Mouse (Mus musculus): ENCODE data around the gene Prkar1a. TPM values are rescaled to one million over a fixed set of nuclear protein-coding genes. Genes with fewer than 3 reads are reported as not detected.

The Prkar1a gene
- polyA plus RNA-seq, 1 experiment from 2014 or later: 256 TPM

GRCm38 (mm10) chr11:109629021-109629521, 20.1 kb upstream of the Prkar1a start:
- H3K4me2 ChIP-seq (ENCODE audit: low read depth, low read length): no peak overlapping the region
- no peak overlapping the region for H3K9ac ChIP-seq (ENCODE audit: low read depth, low read length)
- ATAC-seq: no peak
- no peaks in the 10 kb centered on the region for H3K9me3 ChIP-seq (ENCODE audit: control insufficient read depth, low read length)
- H3K4me1 ChIP-seq (ENCODE audit: control insufficient read depth, insufficient read depth, low read length): no peaks in the 10 kb centered on the region
- H3K27ac ChIP-seq (ENCODE audit: low read length): no peak overlapping the region
- H3K36me3 ChIP-seq (ENCODE audit: control insufficient read depth, insufficient read depth, low read length): no peaks in the 10 kb centered on the region
- WGBS: 52% methylated on average over 10 of the region's 10 CpGs
- H3K27me3 ChIP-seq (replicated peaks; ENCODE audit: control insufficient read depth, insufficient read depth, low read length): no peaks in the 10 kb centered on the region
- no peak overlapping the region for H3K4me3 ChIP-seq (ENCODE audit: low read length)

GRCm38 (mm10) chr11:109634928-109635327, 14.3 kb upstream of the Prkar1a start:
- H3K27me3 ChIP-seq (replicated peaks; ENCODE audit: control insufficient read depth, insufficient read depth, low read length): no peaks in the 10 kb centered on the region
- WGBS: 72% methylated on average over 9 of the region's 9 CpGs
- no peak overlapping the region for H3K4me3 ChIP-seq (ENCODE audit: low read length)

GRCm38 (mm10) chr11:109635871-109636395, 13.3 kb upstream of the Prkar1a start:
- H3K4me1 ChIP-seq (ENCODE audit: control insufficient read depth, insufficient read depth, low read length): no peaks in the 10 kb centered on the region
- H3K4me3 ChIP-seq (ENCODE audit: low read length): no peak overlapping the region
- ATAC-seq: no peak
- WGBS: 44% methylated on average over 6 of the region's 6 CpGs
- no peaks in the 10 kb centered on the region for H3K27me3 ChIP-seq (replicated peaks; ENCODE audit: control insufficient read depth, insufficient read depth, low read length)
- no peak overlapping the region for H3K4me2 ChIP-seq (ENCODE audit: low read depth, low read length)
- H3K36me3 ChIP-seq (ENCODE audit: control insufficient read depth, insufficient read depth, low read length): no peaks in the 10 kb centered on the region
- H3K27ac ChIP-seq (ENCODE audit: low read length): no peak overlapping the region
- no peak overlapping the region for H3K9ac ChIP-seq (ENCODE audit: low read depth, low read length)
- H3K9me3 ChIP-seq (ENCODE audit: control insufficient read depth, low read length): no peaks in the 10 kb centered on the region

More at GRCm38 (mm10) chr11:109634928-109635327, 14.3 kb upstream of the Prkar1a start:
- no peak overlapping the region for H3K27ac ChIP-seq (ENCODE audit: low read length)
- H3K9me3 ChIP-seq (ENCODE audit: control insufficient read depth, low read length): no peaks in the 10 kb centered on the region
- ATAC-seq: no peak
- no peak overlapping the region for H3K4me2 ChIP-seq (ENCODE audit: low read depth, low read length)
- no peak overlapping the region for H3K9ac ChIP-seq (ENCODE audit: low read depth, low read length)
- H3K4me1 ChIP-seq (ENCODE audit: control insufficient read depth, insufficient read depth, low read length): no peaks in the 10 kb centered on the region
- no peaks in the 10 kb centered on the region for H3K36me3 ChIP-seq (ENCODE audit: control insufficient read depth, insufficient read depth, low read length)

- H3K9me3 ChIP-seq (ENCODE audit: control insufficient read depth, low read length): no peaks in the 10 kb centered on the region
- no peak overlapping the region for H3K9ac ChIP-seq (ENCODE audit: low read depth, low read length)
- no peak for ATAC-seq
- H3K27ac ChIP-seq (ENCODE audit: low read length): no peak overlapping the region
- no peak overlapping the region for H3K4me2 ChIP-seq (ENCODE audit: low read depth, low read length)
- H3K4me1 ChIP-seq (ENCODE audit: control insufficient read depth, insufficient read depth, low read length): no peaks in the 10 kb centered on the region
- no peaks in the 10 kb centered on the region for H3K27me3 ChIP-seq (replicated peaks; ENCODE audit: control insufficient read depth, insufficient read depth, low read length)
- no peak overlapping the region for H3K4me3 ChIP-seq (ENCODE audit: low read length)
- 67% methylated on average over 5 of the region's 5 CpGs for WGBS
- H3K36me3 ChIP-seq (ENCODE audit: control insufficient read depth, insufficient read depth, low read length): no peaks in the 10 kb centered on the region
These were observed 7.5 kb upstream of the Prkar1a start for GRCm38 (mm10) chr11:109641498-109642222.

GRCm38 (mm10) chr11:109648510-109648909, 695 bp upstream of the Prkar1a start:
- no peak overlapping the region for H3K9ac ChIP-seq (ENCODE audit: low read depth, low read length)
- ATAC-seq: no peak
- WGBS: 54% methylated on average over 7 of the region's 7 CpGs
- H3K4me3 ChIP-seq (ENCODE audit: low read length): no peak overlapping the region
- no peaks in the 10 kb centered on the region for H3K9me3 ChIP-seq (ENCODE audit: control insufficient read depth, low read length)
- H3K27me3 ChIP-seq (replicated peaks; ENCODE audit: control insufficient read depth, insufficient read depth, low read length): no peaks in the 10 kb centered on the region
- H3K36me3 ChIP-seq (ENCODE audit: control insufficient read depth, insufficient read depth, low read length): no peaks in the 10 kb centered on the region
- H3K4me1 ChIP-seq (ENCODE audit: control insufficient read depth, insufficient read depth, low read length): peaks cover 25% of the 10 kb centered on the region
- no peak overlapping the region for H3K27ac ChIP-seq (ENCODE audit: low read length)
- no peak overlapping the region for H3K4me2 ChIP-seq (ENCODE audit: low read depth, low read length)

- ATAC-seq: peak; percentile 67
- H3K27me3 ChIP-seq (replicated peaks; ENCODE audit: control insufficient read depth, insufficient read depth, low read length): no peaks in the 10 kb centered on the region
- 3% methylated on average over 31 of the region's 31 CpGs for WGBS
These were observed 933 bp downstream of the Prkar1a start for GRCm38 (mm10) chr11:109649975-109650701.

GRCm38 (mm10) chr11:109650788-109651565, 1.8 kb downstream of the Prkar1a start:
- WGBS: under 1% methylated on average over 87 of the region's 90 CpGs
- Histone ChIP-seq H3K9ac (ENCODE audit: low read depth, low read length) (peak overlapping the region; percentile 97), H3K4me1 (ENCODE audit: control insufficient read depth, insufficient read depth, low read length) (peaks cover 28% of the 10 kb centered on the region), H3K4me3 (ENCODE audit: low read length) (peak overlapping the region; percentile 67), H3K36me3 (ENCODE audit: control insufficient read depth, insufficient read depth, low read length) (no peaks in the 10 kb centered on the region; the same call in 1 of the 2 replicates), H3K9me3 (ENCODE audit: control insufficient read depth, low read length) (no peaks in the 10 kb centered on the region), H3K27me3 (replicated peaks; ENCODE audit: control insufficient read depth, insufficient read depth, low read length) (no peaks in the 10 kb centered on the region), H3K27ac (ENCODE audit: low read length) (peak overlapping the region; percentile 96), H3K4me2 (ENCODE audit: low read depth, low read length) (peak overlapping the region; percentile 94)
- peak; percentile 97 for ATAC-seq

More at GRCm38 (mm10) chr11:109649975-109650701, 933 bp downstream of the Prkar1a start:
- Histone ChIP-seq H3K9ac (ENCODE audit: low read depth, low read length) (peak overlapping the region; percentile 97), H3K27ac (ENCODE audit: low read length) (peak overlapping the region; percentile 96), H3K4me3 (ENCODE audit: low read length) (peak overlapping the region; percentile 67), H3K4me1 (ENCODE audit: control insufficient read depth, insufficient read depth, low read length) (peaks cover 28% of the 10 kb centered on the region), H3K36me3 (ENCODE audit: control insufficient read depth, insufficient read depth, low read length) (no peaks in the 10 kb centered on the region; the same call in 1 of the 2 replicates), H3K4me2 (ENCODE audit: low read depth, low read length) (peak overlapping the region; percentile 94), H3K9me3 (ENCODE audit: control insufficient read depth, low read length) (no peaks in the 10 kb centered on the region)

- no peaks in the 10 kb centered on the region for H3K9me3 ChIP-seq (ENCODE audit: control insufficient read depth, low read length)
- no peaks in the 10 kb centered on the region for H3K27me3 ChIP-seq (replicated peaks; ENCODE audit: control insufficient read depth, insufficient read depth, low read length)
- WGBS: under 1% methylated on average over 21 of the region's 21 CpGs
- peak overlapping the region; percentile 97 for H3K9ac ChIP-seq (ENCODE audit: low read depth, low read length)
- H3K4me1 ChIP-seq (ENCODE audit: control insufficient read depth, insufficient read depth, low read length): peaks cover 28% of the 10 kb centered on the region
- H3K4me2 ChIP-seq (ENCODE audit: low read depth, low read length): peak overlapping the region; percentile 70
- peak overlapping the region; percentile 96 for H3K27ac ChIP-seq (ENCODE audit: low read length)
- ATAC-seq: peak; percentile 5
- no peaks in the 10 kb centered on the region; the same call in 1 of the 2 replicates for H3K36me3 ChIP-seq (ENCODE audit: control insufficient read depth, insufficient read depth, low read length)
- peak overlapping the region; percentile 67 for H3K4me3 ChIP-seq (ENCODE audit: low read length)
These were observed 2.4 kb downstream of the Prkar1a start for GRCm38 (mm10) chr11:109651566-109652024.

All from intestine, embryonic 16.5 days (tissue).